Mouse (Mus musculus) left cerebral cortex, adult 6 months (tissue): ENCODE results near the gene Krtap16-3. TPM values are rescaled to one million over a fixed set of nuclear protein-coding genes. Genes with fewer than 3 reads are reported as not detected.

ENCODE experiments used
- long read RNA-seq, 2 experiments: library from polyadenylated mRNA; unstranded; transcript quantifications; one replicate each; pipeline ENCODE4 v2.0.0; 2019 to 2020
- polyA plus RNA-seq: library from polyadenylated mRNA; unstranded; fragments of <200 nt; fragmentation: Nextera tagmentation; gene quantifications from 2 replicates; pipeline ENCODE4 v1.2.3, GENCODE M21; 2021

Krtap16-3 gene
- polyA plus RNA-seq = not detected in 2 replicates
- long read RNA-seq, experiment 1 = 0 reads
- long read RNA-seq, experiment 2 = 0 reads

DNA sequence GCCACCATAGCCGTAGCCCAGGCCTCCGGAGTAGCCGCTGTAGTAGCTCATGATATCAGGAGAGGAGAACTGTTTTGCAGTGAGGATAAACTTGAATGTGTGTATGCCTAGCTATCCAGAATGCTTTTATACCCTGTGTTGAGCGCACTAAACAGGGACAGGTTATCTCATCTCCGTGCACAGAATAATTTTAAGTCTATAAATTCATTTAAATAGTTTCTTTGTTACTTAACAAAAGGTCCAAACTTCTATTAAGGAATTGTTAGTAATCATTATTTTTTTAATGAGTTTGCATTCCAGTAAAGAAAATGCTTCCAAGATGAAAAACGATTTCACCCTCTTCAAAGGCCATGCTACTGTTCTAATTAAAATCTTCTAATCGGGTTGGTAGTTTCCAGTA is at the start of gene Krtap16-3:
Gene Krtap16-3, minus strand, starts transcription at position 101 of the 400 bp plus-strand sequence.

DNA sequence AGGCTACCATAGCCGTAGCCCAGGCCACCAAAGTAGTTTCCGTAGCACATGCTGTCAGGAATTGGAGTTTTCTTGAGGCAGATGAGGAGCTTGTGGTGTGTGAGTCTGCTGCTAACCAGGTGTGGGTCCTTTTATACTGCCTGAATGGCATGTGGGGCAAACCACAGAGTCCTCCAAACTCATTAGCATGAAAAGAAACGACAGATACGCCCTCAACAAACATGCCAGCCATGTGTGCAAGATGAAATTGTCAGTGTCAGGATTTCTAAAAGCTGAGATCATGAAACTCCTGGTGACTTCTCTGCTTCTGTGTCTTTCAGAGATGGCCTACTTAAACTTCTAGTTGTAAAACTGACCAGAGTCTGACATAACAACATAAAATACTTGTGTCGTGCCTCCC is 48.0 kb upstream of the Krtap16-3 start, which contains the start of gene Krtap22-2:
Gene Krtap22-2, minus strand, starts transcription at position 101 of the 400 bp plus-strand sequence.

DNA sequence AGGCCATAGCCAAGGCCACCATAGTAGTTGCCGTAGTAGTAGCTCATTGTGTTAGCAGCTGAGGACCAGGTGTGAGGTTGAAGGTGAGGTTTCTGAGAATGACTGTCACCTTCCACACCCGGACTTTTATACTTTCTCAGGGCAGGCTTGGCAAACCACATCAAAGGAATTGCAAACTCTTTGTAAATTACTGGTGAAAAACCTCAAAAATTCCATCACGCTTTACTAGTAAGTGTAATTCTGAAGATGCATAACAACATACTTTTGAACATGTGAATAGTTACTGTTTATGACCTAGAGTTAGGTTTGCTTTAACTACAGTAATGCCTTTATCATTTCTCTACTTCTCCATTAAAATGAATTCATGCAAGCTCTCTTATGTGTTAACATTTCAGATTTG is 30.5 kb downstream of the Krtap16-3 start, which contains the start of gene Krtap19-9b:
Gene Krtap19-9b, minus strand, starts transcription at position 101 of the 400 bp plus-strand sequence.

Other genes starting within 250 kb of the Krtap16-3 start
- gene Krtap13-1, start 234.0 kb downstream of the Krtap16-3 start, polyA plus RNA-seq = not detected in 2 replicates
- gene Krtap13, start 211.2 kb downstream of the Krtap16-3 start, polyA plus RNA-seq = not detected in 2 replicates
- not detected in 2 replicates for gene 2310034C09Rik, start 204.0 kb downstream of the Krtap16-3 start, polyA plus RNA-seq
- not detected in 2 replicates for gene 2310057N15Rik, start 188.7 kb downstream of the Krtap16-3 start, polyA plus RNA-seq
- gene Gm5965, start 185.0 kb downstream of the Krtap16-3 start, polyA plus RNA-seq = not detected in 2 replicates
- gene Gm20741, start 150.7 kb downstream of the Krtap16-3 start, polyA plus RNA-seq = not detected in 2 replicates
- not detected in 2 replicates for gene Krtap15, start 142.7 kb downstream of the Krtap16-3 start, polyA plus RNA-seq
- not detected in 2 replicates for gene Krtap14, start 136.7 kb downstream of the Krtap16-3 start, polyA plus RNA-seq
- not detected in 2 replicates for gene Krtap19-1, start 93.5 kb downstream of the Krtap16-3 start, polyA plus RNA-seq
- gene Krtap19-2, start 88.6 kb downstream of the Krtap16-3 start, polyA plus RNA-seq = not detected in 2 replicates
- gene Krtap19-3, start 84.8 kb downstream of the Krtap16-3 start, polyA plus RNA-seq = not detected in 2 replicates
- gene Krtap19-4, start 77.8 kb downstream of the Krtap16-3 start, polyA plus RNA-seq = not detected in 2 replicates
- not detected in 2 replicates for gene Krtap19-5, start 66.4 kb downstream of the Krtap16-3 start, polyA plus RNA-seq
- gene Krtap19-9b, start 30.6 kb downstream of the Krtap16-3 start, polyA plus RNA-seq = not detected in 2 replicates
- gene Krtap22-2, start 47.9 kb upstream of the Krtap16-3 start, polyA plus RNA-seq = not detected in 2 replicates
- gene Gm10229, start 52.4 kb upstream of the Krtap16-3 start, polyA plus RNA-seq = not detected in 2 replicates
- not detected in 2 replicates for gene Krtap6-1, start 68.8 kb upstream of the Krtap16-3 start, polyA plus RNA-seq
- gene Gm10228, start 78.6 kb upstream of the Krtap16-3 start, polyA plus RNA-seq = not detected in 2 replicates
- gene Krtap6-5, start 85.0 kb upstream of the Krtap16-3 start, polyA plus RNA-seq = not detected in 2 replicates
- not detected in 2 replicates for gene 1110025L11Rik, start 101.1 kb upstream of the Krtap16-3 start, polyA plus RNA-seq
- not detected in 2 replicates for gene Krtap6-3, start 121.1 kb upstream of the Krtap16-3 start, polyA plus RNA-seq
- gene Gm6358, start 178.0 kb upstream of the Krtap16-3 start, polyA plus RNA-seq = not detected in 2 replicates
- gene Gm10061, start 188.2 kb upstream of the Krtap16-3 start, polyA plus RNA-seq = not detected in 2 replicates
- not detected in 2 replicates for gene Gm9789, start 195.1 kb upstream of the Krtap16-3 start, polyA plus RNA-seq
- not detected in 2 replicates for gene Gm7735, start 206.6 kb upstream of the Krtap16-3 start, polyA plus RNA-seq
- gene 1110057P08Rik, start 211.9 kb upstream of the Krtap16-3 start, polyA plus RNA-seq = not detected in 2 replicates
- not detected in 2 replicates for gene Krtap20-2, start 243.0 kb upstream of the Krtap16-3 start, polyA plus RNA-seq